Mouse (Mus musculus) B cell, adult 2 months (primary cell): ENCODE data around the gene Tbc1d22b.
"Not testable (repeated sequence)": the region's sequence is repeated elsewhere in the genome, so short reads cannot be mapped to it uniquely, and the experiment has no call there.

Source experiments
- DNase-seq, 2 experiments: peaks; one replicate each; pipeline ENCODE4 v3.0.0; 2022

Gene Tbc1d22b

DNA sequence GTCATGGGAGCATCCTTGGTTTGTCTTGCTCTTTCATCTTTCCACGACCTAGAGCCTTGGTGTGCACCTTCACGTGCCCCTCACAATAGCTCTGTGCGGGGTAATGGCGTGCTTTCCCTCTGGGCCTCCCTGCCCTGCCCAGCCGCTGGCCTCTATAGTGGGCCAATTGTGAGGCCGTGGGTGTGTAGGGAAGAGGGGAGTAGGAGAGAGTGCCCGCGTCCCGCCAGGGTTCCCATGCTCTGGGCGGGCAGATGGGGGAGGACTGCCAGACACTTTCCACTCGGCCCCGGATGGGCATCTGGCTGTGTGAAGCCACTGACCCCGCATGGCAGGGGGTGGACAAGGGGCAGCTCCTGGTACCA lies 47.2 kb downstream of the Tbc1d22b start:
- DNase-seq = no peak

DNA sequence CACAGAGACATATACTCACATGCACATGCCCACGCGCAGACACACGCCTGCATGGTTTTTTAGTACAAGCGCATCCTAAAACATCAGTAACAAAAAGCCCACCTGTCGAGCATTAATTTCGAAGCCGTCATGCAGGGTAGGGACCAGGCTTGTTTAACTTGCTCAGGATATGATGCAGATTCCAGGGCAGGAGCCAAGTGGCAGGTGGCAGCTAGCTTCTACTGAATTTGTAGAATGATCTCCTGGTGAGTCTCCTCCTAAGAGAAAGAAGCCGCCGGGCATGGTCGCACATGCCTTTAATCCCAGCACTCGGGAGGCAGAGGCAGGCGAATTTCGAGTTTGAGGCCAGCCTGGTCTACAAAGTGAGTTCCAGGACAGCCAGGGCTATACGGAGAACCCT lies 49.5 kb downstream of the Tbc1d22b start:
- no peak for DNase-seq

DNA sequence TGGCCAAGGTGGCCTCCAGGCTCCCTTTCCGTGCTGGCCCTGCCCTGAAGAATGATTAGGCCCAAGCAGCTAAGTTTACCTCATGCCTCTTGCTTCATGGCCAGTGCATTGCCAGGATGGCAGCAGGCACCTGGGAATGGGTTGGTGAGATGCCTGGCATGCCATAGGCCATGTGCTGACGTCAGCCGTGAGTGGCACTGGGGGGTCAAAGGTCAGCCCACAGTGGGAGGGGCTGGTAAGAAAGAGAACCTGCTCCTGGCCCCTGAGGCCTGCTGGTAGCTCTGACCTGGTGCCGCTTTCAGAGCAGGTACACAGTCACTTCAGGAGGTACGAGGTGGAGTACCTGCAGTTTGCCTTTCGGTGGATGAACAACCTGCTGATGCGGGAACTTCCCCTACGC lies 50.0 kb downstream of the Tbc1d22b start:
- DNase-seq = no peak

DNA sequence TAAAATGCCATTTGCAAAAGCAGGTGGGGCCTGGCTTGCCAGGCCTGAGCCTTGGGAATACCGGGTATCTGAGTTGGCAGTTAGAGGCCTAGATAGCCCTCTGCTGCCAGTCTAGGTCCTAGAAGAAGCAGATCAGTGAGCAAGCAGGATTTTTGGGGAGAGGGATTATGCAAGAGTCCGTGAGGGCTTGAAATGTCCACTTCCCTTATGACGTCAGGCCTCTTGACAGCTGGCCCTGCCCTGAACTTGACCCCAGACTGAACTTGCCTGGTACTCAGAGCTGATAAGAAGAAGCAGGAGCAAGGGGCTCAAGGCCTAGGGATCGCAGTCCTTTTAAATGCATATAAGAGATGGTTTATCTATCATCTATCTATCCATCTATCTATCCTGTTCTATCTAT lies 51.8 kb downstream of the Tbc1d22b start:
- no peak for DNase-seq

DNA sequence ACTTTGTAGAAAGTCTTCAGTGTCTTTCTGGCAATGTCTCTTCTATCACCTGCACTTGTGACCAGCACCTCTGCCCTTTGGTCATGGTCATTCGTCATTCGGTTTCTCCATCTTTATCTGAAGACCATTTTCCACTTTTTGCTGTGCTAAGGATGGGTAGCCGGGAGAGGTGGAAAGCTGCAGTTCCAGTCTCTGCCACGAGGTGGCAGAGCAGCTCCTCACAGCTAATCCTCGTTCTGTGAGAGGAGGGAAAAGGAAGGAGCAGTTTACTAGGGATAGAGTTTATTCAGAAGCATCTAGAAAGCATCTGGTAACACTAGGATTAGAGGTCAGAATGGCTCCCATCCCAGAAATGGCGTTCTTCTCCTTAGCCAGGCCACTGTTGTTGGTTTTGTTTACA lies 53.7 kb downstream of the Tbc1d22b start:
- DNase-seq = peak; percentile 69 to 74

- not testable (repeated sequence) for DNase-seq
Measured at GRCm38 (mm10) chr17:29613453-29613852, 63.9 kb downstream of the Tbc1d22b start.

DNA sequence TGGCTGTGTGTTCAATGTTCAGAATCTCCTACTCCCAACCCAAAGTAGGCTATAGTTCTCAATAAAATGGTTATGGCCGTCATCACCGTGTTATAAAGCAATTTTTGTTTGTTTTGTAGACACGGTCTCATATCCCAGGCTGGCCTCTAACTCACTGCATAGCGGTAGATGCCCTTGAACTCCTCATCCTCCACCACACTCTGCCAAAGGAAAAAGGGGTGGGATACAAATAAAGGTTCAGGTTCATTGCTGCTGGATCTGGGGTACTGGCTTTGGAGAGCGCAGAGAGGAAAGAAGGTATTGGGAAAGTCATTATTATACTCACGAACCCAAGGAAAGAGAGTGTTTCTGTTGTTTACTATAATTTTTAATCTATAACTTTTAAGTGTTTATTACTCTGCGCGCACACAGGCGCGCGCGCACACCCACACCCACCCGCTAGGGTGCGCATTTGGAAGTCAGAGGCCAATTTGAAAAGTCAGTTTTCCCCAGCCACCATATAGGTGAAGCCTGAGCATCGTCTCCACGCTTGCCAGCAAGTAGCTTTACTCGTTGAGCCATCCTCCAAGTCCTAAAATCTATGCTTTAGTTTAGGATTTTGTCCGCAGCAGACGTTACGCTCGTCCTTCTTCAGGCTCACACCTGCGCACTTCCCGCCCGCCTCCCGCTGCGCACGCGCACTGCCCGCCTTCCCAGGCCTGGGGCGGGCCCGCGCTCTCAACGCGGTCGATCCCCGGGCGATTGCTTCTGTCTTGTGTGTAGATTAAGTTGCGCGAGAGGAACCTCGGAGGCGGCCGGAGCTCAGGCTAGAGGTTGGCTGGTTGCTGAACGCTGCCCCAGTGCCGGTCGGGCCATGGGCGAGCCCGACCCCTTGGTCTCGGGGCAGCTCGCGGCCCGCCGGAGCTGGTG lies 64.8 kb downstream of the Tbc1d22b start, which contains the start of the genes Rnf8 and Gm28043:
Gene Rnf8 (plus strand): TSS at position 676 of the 909 bp plus-strand sequence.
Gene Gm28043 (plus strand): TSS at position 762 of the 909 bp plus-strand sequence.
- peak; percentile 94 to 95 for DNase-seq

- no peak for DNase-seq
Measured at GRCm38 (mm10) chr17:29615024-29615551, 65.5 kb downstream of the Tbc1d22b start.

GRCm38 (mm10) chr17:29615616-29616015 lies 66.0 kb downstream of the Tbc1d22b start:
- no peak for DNase-seq

GRCm38 (mm10) chr17:29619231-29619630 lies 69.6 kb downstream of the Tbc1d22b start:
- no peak for DNase-seq

DNA sequence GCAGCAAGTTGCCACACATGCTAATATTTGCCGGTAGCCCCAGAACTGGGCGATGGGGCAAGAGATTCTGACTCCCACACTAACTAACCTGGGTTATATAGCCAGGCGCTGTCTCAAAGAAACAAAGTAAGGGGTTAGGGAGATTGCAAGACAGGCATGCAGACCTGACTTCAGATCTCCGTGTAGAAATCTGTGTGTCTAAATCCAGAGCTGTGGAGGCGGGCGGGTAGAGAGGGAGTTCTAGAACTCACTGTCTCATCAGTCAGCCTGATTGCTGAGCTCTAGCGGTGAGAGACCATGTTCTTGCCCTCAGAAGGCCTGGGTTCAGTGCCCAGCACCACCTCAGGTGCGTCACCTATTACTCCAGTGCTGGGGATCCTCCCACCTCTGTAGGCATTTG lies 73.9 kb downstream of the Tbc1d22b start:
- DNase-seq = no peak

- peak in 1 of 2 experiments; percentile 9 for DNase-seq
Measured at GRCm38 (mm10) chr17:29627285-29627684, 77.7 kb downstream of the Tbc1d22b start.

DNA sequence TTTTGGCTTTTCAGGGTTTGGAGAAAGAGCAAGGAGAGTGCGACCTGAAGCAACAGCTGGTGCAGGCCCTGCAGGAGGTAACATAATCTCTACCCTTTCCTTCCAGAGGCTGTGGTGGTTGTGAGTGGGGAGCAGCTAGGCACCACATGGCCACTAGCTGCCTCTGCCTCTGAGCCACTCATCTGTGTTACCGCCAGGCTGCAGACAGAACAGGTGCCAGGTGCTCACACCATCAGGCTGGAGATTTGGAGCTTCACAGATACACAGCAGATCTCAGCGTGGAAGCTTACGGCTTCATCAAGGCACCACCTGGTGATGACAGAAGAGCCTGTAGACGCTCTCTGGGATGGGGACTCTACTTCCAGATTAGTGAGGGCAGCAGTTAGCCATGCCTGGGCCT lies 79.4 kb downstream of the Tbc1d22b start:
- no peak for DNase-seq

DNA sequence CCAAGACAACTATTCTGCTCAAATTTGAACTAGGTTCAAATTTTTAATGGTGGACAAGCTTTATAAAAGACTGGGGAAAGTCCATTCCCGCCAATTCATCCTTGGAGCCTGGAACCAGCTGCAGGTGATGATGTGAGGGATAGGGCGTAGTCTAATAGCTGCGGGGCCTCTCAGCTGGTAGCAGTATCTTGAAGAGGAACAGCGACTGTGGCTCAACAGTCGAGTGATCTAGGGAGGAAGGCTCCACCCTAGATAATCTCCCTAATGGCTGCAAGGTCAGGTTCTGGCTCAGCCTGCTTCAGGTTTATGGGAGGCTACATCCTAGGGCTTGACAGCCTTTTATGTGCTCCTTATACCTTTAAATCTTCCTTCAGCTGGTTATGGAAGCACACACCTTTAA lies 80.0 kb downstream of the Tbc1d22b start:
- no peak for DNase-seq

GRCm38 (mm10) chr17:29632312-29632711 lies 82.7 kb downstream of the Tbc1d22b start:
- no peak for DNase-seq

GRCm38 (mm10) chr17:29635492-29635891 lies 85.9 kb downstream of the Tbc1d22b start:
- DNase-seq = no peak

DNA sequence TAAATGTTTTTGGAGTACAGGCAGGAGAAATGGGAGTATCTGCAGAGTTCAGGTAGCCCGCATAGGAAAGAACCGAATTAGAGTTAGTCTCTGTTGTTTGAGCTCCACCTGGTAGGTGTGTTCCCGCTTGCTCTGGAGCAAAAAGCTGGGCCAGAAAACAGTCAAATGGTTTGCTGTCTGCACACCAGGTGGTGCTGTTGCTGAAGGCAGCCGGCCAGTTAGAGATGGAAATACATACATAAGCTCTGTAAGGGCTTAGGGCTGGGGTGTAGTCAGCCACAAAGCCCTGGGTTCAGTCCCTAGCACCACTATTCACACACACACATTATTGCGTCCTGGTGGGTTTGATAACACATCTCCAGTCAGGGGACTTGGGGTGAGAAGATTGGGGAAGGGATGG lies 86.5 kb downstream of the Tbc1d22b start:
- peak; percentile 38 for DNase-seq

- DNase-seq = no peak
Measured at GRCm38 (mm10) chr17:29637377-29637776, 87.8 kb downstream of the Tbc1d22b start.

DNA sequence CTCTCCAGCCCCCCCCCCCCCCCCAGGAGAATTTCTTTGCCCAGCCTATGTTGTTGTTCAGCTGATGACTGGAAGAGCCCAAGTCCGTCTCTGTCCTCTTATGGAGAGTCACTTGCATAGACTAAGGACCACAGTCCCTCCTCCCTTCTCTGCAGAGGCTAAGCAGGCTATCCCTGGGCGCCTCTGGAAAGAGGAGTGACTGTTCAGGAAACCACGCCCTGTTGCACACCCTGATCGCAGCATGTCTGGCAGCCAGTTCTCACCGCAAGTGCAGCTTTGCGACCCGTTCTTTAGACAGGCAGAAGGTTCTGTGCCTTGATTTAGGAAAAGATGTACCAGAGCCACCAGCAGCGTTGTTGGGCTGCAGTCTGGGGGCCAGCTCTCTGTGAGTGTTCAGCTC lies 88.3 kb downstream of the Tbc1d22b start:
- peak in 1 of 2 experiments; percentile 24 for DNase-seq

DNA sequence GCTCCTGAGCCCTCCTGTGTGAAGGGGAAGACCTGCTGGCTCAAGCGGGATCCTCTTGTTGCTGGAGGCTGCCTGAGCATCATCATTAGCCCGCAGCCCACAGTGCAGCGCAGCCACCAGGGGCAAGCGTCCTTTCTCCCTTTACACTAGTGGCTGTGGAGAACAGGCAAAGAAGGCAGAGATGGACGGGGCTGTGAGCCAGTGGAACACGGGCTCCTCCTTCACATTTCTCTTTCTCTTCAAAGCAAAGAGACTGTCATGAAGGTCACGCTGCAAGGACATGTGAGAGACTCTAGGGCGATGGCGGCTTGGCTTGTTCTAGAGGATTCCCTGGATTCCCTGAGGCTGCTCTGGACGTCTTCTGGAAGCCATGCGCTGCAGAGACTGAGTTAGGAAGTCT lies 91.4 kb downstream of the Tbc1d22b start:
- no peak for DNase-seq

DNA sequence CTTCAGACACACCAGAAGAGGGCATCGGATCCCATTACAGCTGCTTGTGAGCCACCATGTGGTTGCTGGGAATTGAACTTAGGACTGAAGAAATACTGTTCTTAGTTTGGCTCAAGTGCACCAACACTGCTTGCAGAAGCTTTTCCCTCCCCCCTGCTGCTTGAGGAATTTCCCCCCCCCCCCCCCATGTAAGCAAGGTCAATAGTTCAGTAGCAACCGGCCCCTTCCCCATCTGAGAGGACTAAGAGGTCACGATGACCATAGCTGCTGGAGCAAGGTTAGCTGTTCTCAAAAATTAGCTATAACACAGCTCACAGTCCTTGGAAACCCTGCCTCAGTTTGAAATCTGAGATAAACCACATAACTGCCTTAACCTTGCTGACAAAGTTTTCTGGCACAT lies 92.6 kb downstream of the Tbc1d22b start:
- DNase-seq = no peak
